ENCODE assay signal across 24 mouse cellular contexts in the genomic region with DNA sequence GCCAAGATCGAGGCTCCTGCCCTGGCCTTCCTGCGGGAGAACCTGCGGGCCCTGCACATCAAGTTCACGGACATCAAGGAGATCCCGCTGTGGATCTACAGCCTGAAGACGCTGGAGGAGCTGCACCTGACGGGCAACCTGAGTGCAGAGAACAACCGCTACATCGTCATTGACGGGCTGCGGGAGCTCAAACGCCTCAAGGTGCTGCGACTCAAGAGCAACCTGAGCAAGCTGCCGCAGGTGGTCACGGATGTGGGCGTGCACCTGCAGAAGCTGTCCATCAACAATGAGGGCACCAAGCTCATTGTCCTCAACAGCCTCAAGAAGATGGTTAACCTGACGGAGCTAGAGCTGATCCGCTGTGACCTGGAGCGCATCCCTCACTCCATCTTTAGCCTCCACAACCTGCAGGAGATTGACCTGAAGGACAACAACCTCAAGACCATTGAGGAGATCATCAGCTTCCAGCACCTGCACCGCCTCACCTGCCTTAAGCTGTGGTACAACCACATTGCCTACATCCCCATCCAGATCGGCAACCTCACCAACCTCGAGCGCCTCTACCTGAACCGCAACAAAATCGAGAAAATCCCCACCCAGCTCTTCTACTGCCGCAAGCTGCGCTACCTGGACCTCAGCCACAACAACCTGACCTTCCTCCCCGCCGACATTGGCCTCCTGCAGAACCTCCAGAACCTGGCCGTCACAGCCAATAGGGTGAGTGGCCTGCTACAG. TPM values are rescaled to one million over a fixed set of nuclear protein-coding genes. Genes with fewer than 3 reads are reported as not detected.
A peak's percentile ranks its signal among the peaks of the same experiment; 100 is the strongest.
DNase-seq lines count a peak whose midpoint lies in the region; ATAC-seq and TF ChIP-seq lines count a peak whose summit lies in the region.
"Had no signal": no experiment of that assay in that cellular context is flagged by ENCODE, and none has a peak within 500 bp of the region (broad histone marks: within the 10 kb centered on the region; RNA-seq: fewer than 3 reads in every experiment).

No protein-coding gene starts in this region.

- H3K4me3 ChIP-seq in lung, adult 2 months (replicated peaks; ENCODE audit: extremely low read depth, low read depth, low read length), result no peak overlapping the region
- H3K4me3 ChIP-seq: embryonic facial prominence, embryonic 10.5 days; forebrain, embryonic 13.5 days; heart, embryonic 12.5 days; hindbrain, embryonic 15.5 days had no signal

- TF ChIP-seq POLR2A in lung, adult 2 months (IDR thresholded peaks at IDR 0.05; ENCODE audit: borderline replicate concordance, extremely low read depth, low read depth, low read length), result no peak

- ATAC-seq in megakaryocyte progenitor cell, adult 5-6 weeks (replicated peaks; ENCODE audit: poor library complexity), result no peak
- ATAC-seq: forebrain, embryonic 13.5 days; forebrain, postnatal 0 days had no signal

- 91% methylated on average over 30 of the region's 30 CpGs for WGBS in lung, adult 2 months

- H3K4me1 ChIP-seq in lung, adult 2 months (ENCODE audit: control insufficient read depth, insufficient read depth, low read length), result peaks cover 27% of the 10 kb centered on the region
- H3K4me1 ChIP-seq: forebrain, embryonic 13.5 days had no signal

- peak; percentile 93 for DNase-seq in heart, adult 11 months
- no peak for DNase-seq in heart, adult 8-10 months (ENCODE audit: low spot score)
- DNase-seq in lung, adult 2 months, result peak; percentile 2
- no peak for DNase-seq in lung, adult 18-20 months
- DNase-seq in ZHBTc4 (ENCODE audit: low read depth, low spot score), result peak; percentile 17
- DNase-seq: adrenal gland, postnatal 10 days; cerebellum, adult 11-12 months; cerebellum, adult 9-10 months; forebrain, postnatal 0 days; gastrocnemius, postnatal 36 days had no signal

- no peak for TF ChIP-seq CTCF in lung, adult 2 months (IDR thresholded peaks at IDR 0.05; ENCODE audit: insufficient read depth, low read length)

RNA-seq across cellular contexts. Expression of a gene that starts 9.2 kb away (rescaled TPM):
- 100 to 1,000 TPM in 3 of 4 experiments, 10 to 100 TPM in 1; 97.7 to 135 (median 112) TPM for total RNA-seq in heart, adult 8-10 months (2022)
- 16.0 and 23.9 TPM in 2 replicates for polyA plus RNA-seq in lung, adult 2 months (2012; rRNA removed)
- 0.35 and 0.64 TPM in 2 replicates for total RNA-seq in megakaryocyte progenitor cell, adult 5-6 weeks (2015)
- total RNA-seq in megakaryocyte progenitor cell, adult 5-6 weeks (2017), result 0.88 and 2.8 TPM in 2 replicates

RNA-seq across cellular contexts. Expression of a gene that starts 16.4 kb away (rescaled TPM):
- total RNA-seq in heart, adult 8-10 months (2022), result 1 to 10 TPM; 1.8 to 6.1 (median 3.6) TPM
- polyA plus RNA-seq in lung, adult 2 months (2012; rRNA removed), result 11.6 and 18.8 TPM in 2 replicates
- total RNA-seq in megakaryocyte progenitor cell, adult 5-6 weeks (2015), result not detected in 2 replicates
- total RNA-seq in megakaryocyte progenitor cell, adult 5-6 weeks (2017), result 0.07 TPM in 1 of 2 replicates, not detected in the other

RNA-seq across cellular contexts. Expression of a gene that starts 19.3 kb away (rescaled TPM):
- 10 to 100 TPM; 50.2 to 66.4 (median 61.0) TPM for total RNA-seq in heart, adult 8-10 months (2022)
- polyA plus RNA-seq in lung, adult 2 months (2012; rRNA removed), result 56.5 and 66.7 TPM in 2 replicates
- 11.7 and 11.9 TPM in 2 replicates for total RNA-seq in megakaryocyte progenitor cell, adult 5-6 weeks (2015)
- total RNA-seq in megakaryocyte progenitor cell, adult 5-6 weeks (2017), result 7.0 and 7.4 TPM in 2 replicates

RNA-seq across cellular contexts. Expression of a gene that starts 24.1 kb away (rescaled TPM):
- 1 to 10 TPM in 2 of 4 experiments, not detected in 2; 1.3 to 3.7 TPM for total RNA-seq in heart, adult 8-10 months (2022)
- polyA plus RNA-seq in lung, adult 2 months (2012; rRNA removed), result not detected in 2 replicates
- not detected in 2 replicates for total RNA-seq in megakaryocyte progenitor cell, adult 5-6 weeks (2015)
- total RNA-seq in megakaryocyte progenitor cell, adult 5-6 weeks (2017), result not detected in 2 replicates
- total RNA-seq: adrenal gland, postnatal 10 days; adrenal gland, postnatal 4 days; CH12.LX; G1E; gastrocnemius, adult 8-10 months; gastrocnemius, postnatal 36 days; heart, adult 18-20 months had no signal
- polyA plus RNA-seq: brain, embryonic 14.5 days; embryonic facial prominence, embryonic 10.5 days; embryonic facial prominence, embryonic 14.5 days; forebrain, embryonic 13.5 days; forebrain, postnatal 0 days; G1E; heart, embryonic 12.5 days; heart, embryonic 16.5 days; hindbrain, embryonic 11.5 days; hindbrain, embryonic 15.5 days had no signal

RNA-seq across cellular contexts. Expression of a gene that starts 29.4 kb away (rescaled TPM):
- 10 to 100 TPM; 20.8 to 25.2 (median 24.1) TPM for total RNA-seq in heart, adult 8-10 months (2022)
- polyA plus RNA-seq in lung, adult 2 months (2012; rRNA removed), result 21.1 and 22.2 TPM in 2 replicates
- 5.9 TPM in 2 replicates for total RNA-seq in megakaryocyte progenitor cell, adult 5-6 weeks (2015)
- 9.3 and 14.1 TPM in 2 replicates for total RNA-seq in megakaryocyte progenitor cell, adult 5-6 weeks (2017)

Comparison
In these comparisons a context has a peak if more than half of its experiments do, and no peak if none do; other contexts are left out.
1. DNase-seq: peak in heart, adult 11 months (single experiment), lung, adult 2 months (single experiment) and ZHBTc4 (single experiment); none in heart, adult 8-10 months (single experiment) and lung, adult 18-20 months (0 of 2).
2. RNA of a gene that starts 9.2 kb away (total RNA-seq): 97.7 to 135 TPM in heart, adult 8-10 months; 0.35 to 2.8 TPM in megakaryocyte progenitor cell, adult 5-6 weeks; every median in the first group is over 10 times any median in the second.